Mouse (Mus musculus): ENCODE results near the gene Sirt7. TPM values are rescaled to one million over a fixed set of nuclear protein-coding genes. Genes with fewer than 3 reads are reported as not detected.

Sirt7 gene
- polyA plus RNA-seq, 1 experiment from 2014 or later: 27.7 TPM

- Histone ChIP-seq H3K36me3 (replicated peaks) (peaks cover 77% of the 10 kb centered on the region), H3K27ac (replicated peaks) (peak overlapping the region; percentile 75), H3K4me1 (peaks cover 21% of the 10 kb centered on the region), H3K4me3 (peak overlapping the region; percentile 97), H3K27me3 (replicated peaks; ENCODE audit: low read depth, poor library complexity, severe bottlenecking) (no peaks in the 10 kb centered on the region), H3K9me3 (no peaks in the 10 kb centered on the region)
- DNase-seq (ENCODE audit: low spot score): peak; percentile 73
- WGBS: 14% methylated on average over 30 of the region's 30 CpGs
Measured at GRCm38 (mm10) chr11:120623961-120624679, 920 bp downstream of the Sirt7 start.

GRCm38 (mm10) chr11:120622805-120623204 is 2.2 kb downstream of the Sirt7 start:
- WGBS: 93% methylated on average over 6 of the region's 6 CpGs
- no peak overlapping the region for H3K4me3 ChIP-seq
- no peaks in the 10 kb centered on the region for H3K27me3 ChIP-seq (replicated peaks; ENCODE audit: low read depth, poor library complexity, severe bottlenecking)
- H3K36me3 ChIP-seq (replicated peaks): peaks cover 79% of the 10 kb centered on the region
- no peak for DNase-seq (ENCODE audit: low spot score)
- no peak overlapping the region for H3K27ac ChIP-seq (replicated peaks)
- H3K4me1 ChIP-seq: peaks cover 28% of the 10 kb centered on the region
- H3K9me3 ChIP-seq: no peaks in the 10 kb centered on the region

- 92% methylated on average over 14 of the region's 14 CpGs for WGBS
- Histone ChIP-seq H3K4me3 (no peak overlapping the region; the same call in 1 of the 2 replicates), H3K36me3 (replicated peaks) (peaks cover 65% of the 10 kb centered on the region), H3K27ac (replicated peaks) (no peak overlapping the region), H3K27me3 (replicated peaks; ENCODE audit: low read depth, poor library complexity, severe bottlenecking) (no peaks in the 10 kb centered on the region), H3K4me1 (peaks cover 42% of the 10 kb centered on the region), H3K9me3 (no peaks in the 10 kb centered on the region)
- DNase-seq (ENCODE audit: low spot score): no peak
Measured at GRCm38 (mm10) chr11:120620195-120620594, 4.8 kb downstream of the Sirt7 start.

- Histone ChIP-seq H3K9me3 (no peaks in the 10 kb centered on the region), H3K27me3 (replicated peaks; ENCODE audit: low read depth, poor library complexity, severe bottlenecking) (no peaks in the 10 kb centered on the region), H3K4me1 (peaks cover 33% of the 10 kb centered on the region), H3K4me3 (peak overlapping the region; percentile 79), H3K36me3 (replicated peaks) (peaks cover 76% of the 10 kb centered on the region), H3K27ac (replicated peaks) (peak overlapping the region; percentile 83)
- no peak for DNase-seq (ENCODE audit: low spot score)
- 94% methylated on average over 25 of the region's 25 CpGs for WGBS
Measured at GRCm38 (mm10) chr11:120618619-120619535, 6.2 kb downstream of the Sirt7 start.

GRCm38 (mm10) chr11:120617519-120618112 is 7.4 kb downstream of the Sirt7 start, which contains the start of gene Pcyt2:
Pcyt2 (minus strand) TSS chr11:120617936.
- Histone ChIP-seq H3K4me1 (peaks cover 30% of the 10 kb centered on the region), H3K9me3 (no peaks in the 10 kb centered on the region), H3K4me3 (peak within 1 kb of the TSS; percentile 79), H3K27me3 (replicated peaks; ENCODE audit: low read depth, poor library complexity, severe bottlenecking) (no peaks in the 10 kb centered on the region), H3K27ac (replicated peaks) (peak within 1 kb of the TSS; percentile 83), H3K36me3 (replicated peaks) (peaks cover 80% of the 10 kb centered on the region)
- under 1% methylated on average over 56 of the region's 56 CpGs for WGBS
- DNase-seq (ENCODE audit: low spot score): peak; percentile 94

- Histone ChIP-seq H3K27ac (replicated peaks) (peak overlapping the region; percentile 83), H3K27me3 (replicated peaks; ENCODE audit: low read depth, poor library complexity, severe bottlenecking) (no peaks in the 10 kb centered on the region), H3K4me3 (peak overlapping the region; percentile 79), H3K36me3 (replicated peaks) (peaks cover 80% of the 10 kb centered on the region), H3K4me1 (peaks cover 30% of the 10 kb centered on the region), H3K9me3 (no peaks in the 10 kb centered on the region)
- 49% methylated on average over 4 of the region's 4 CpGs for WGBS
- DNase-seq (ENCODE audit: low spot score): no peak
Measured at GRCm38 (mm10) chr11:120616617-120617294, 8.3 kb downstream of the Sirt7 start.

- Histone ChIP-seq H3K4me1 (peaks cover 30% of the 10 kb centered on the region), H3K4me3 (peak overlapping the region; percentile 79; the same call in 1 of the 2 replicates), H3K36me3 (replicated peaks) (peaks cover 80% of the 10 kb centered on the region), H3K27me3 (replicated peaks; ENCODE audit: low read depth, poor library complexity, severe bottlenecking) (no peaks in the 10 kb centered on the region), H3K9me3 (no peaks in the 10 kb centered on the region), H3K27ac (replicated peaks) (no peak overlapping the region)
- WGBS: 92% methylated on average over 11 of the region's 11 CpGs
- DNase-seq (ENCODE audit: low spot score): no peak
Measured at GRCm38 (mm10) chr11:120615606-120616203, 9.3 kb downstream of the Sirt7 start.

GRCm38 (mm10) chr11:120615167-120615566 is 9.9 kb downstream of the Sirt7 start:
- DNase-seq (ENCODE audit: low spot score): no peak
- Histone ChIP-seq H3K36me3 (replicated peaks) (peaks cover 80% of the 10 kb centered on the region), H3K27ac (replicated peaks) (no peak overlapping the region), H3K4me1 (peaks cover 30% of the 10 kb centered on the region), H3K4me3 (0 out of 2 replicates have a peak overlapping the region, but pooled peaks have one; percentile 0), H3K27me3 (replicated peaks; ENCODE audit: low read depth, poor library complexity, severe bottlenecking) (no peaks in the 10 kb centered on the region), H3K9me3 (no peaks in the 10 kb centered on the region)
- WGBS: 93% methylated on average over 6 of the region's 6 CpGs

- 87% methylated on average over 8 of the region's 8 CpGs for WGBS
- H3K27me3 ChIP-seq (replicated peaks; ENCODE audit: low read depth, poor library complexity, severe bottlenecking): peaks cover 11% of the 10 kb centered on the region
- peaks cover 36% of the 10 kb centered on the region for H3K4me1 ChIP-seq
- no peak overlapping the region for H3K4me3 ChIP-seq
- no peak overlapping the region for H3K27ac ChIP-seq (replicated peaks)
- H3K9me3 ChIP-seq: no peaks in the 10 kb centered on the region
- peaks cover 80% of the 10 kb centered on the region for H3K36me3 ChIP-seq (replicated peaks)
- DNase-seq (ENCODE audit: low spot score): no peak
Measured at GRCm38 (mm10) chr11:120613976-120614375, 11.1 kb downstream of the Sirt7 start.

- Histone ChIP-seq H3K27ac (replicated peaks) (no peak overlapping the region), H3K4me1 (peaks cover 41% of the 10 kb centered on the region), H3K4me3 (no peak overlapping the region), H3K27me3 (replicated peaks; ENCODE audit: low read depth, poor library complexity, severe bottlenecking) (peaks cover 15% of the 10 kb centered on the region), H3K9me3 (no peaks in the 10 kb centered on the region), H3K36me3 (replicated peaks) (peaks cover 77% of the 10 kb centered on the region)
- DNase-seq (ENCODE audit: low spot score): no peak
- WGBS: 88% methylated on average over 10 of the region's 10 CpGs
Measured at GRCm38 (mm10) chr11:120613481-120613972, 11.5 kb downstream of the Sirt7 start.

- peaks cover 69% of the 10 kb centered on the region for H3K36me3 ChIP-seq (replicated peaks)
- no peak overlapping the region for H3K27ac ChIP-seq (replicated peaks)
- WGBS: 52% methylated on average over 6 of the region's 6 CpGs
- peak; percentile 79 for DNase-seq (ENCODE audit: low spot score)
- H3K4me3 ChIP-seq: peak overlapping the region; percentile 23; the same call in 1 of the 2 replicates
- H3K4me1 ChIP-seq: peaks cover 41% of the 10 kb centered on the region
- H3K9me3 ChIP-seq: no peaks in the 10 kb centered on the region
- peaks cover 23% of the 10 kb centered on the region for H3K27me3 ChIP-seq (replicated peaks; ENCODE audit: low read depth, poor library complexity, severe bottlenecking)
Measured at GRCm38 (mm10) chr11:120612763-120613162, 12.3 kb downstream of the Sirt7 start.

Data from embryonic facial prominence, embryonic 10.5 days (tissue).